Mouse (Mus musculus) CH12.LX (cell line): ENCODE results near the gene Dntt.

Experiments used
- GABPA ChIP-seq: IDR thresholded peaks from 2 replicates; pipeline ENCODE4 v1.6.1; 2012; ENCODE audit warnings: low read depth, low read length, improper control_type of control experiment, inconsistent platforms; ENCODE audit not compliant: insufficient replicate concordance
- POLR2A ChIP-seq: IDR thresholded peaks from 2 replicates; pipeline ENCODE4 v1.6.1; 2011; ENCODE audit warnings: low read depth, mild to moderate bottlenecking, improper control_type of control experiment, low read length
- RCOR1 ChIP-seq: conservative IDR thresholded peaks from 2 replicates; pipeline ENCODE4 v1.6.1; 2012; ENCODE audit warnings: low read depth, mild to moderate bottlenecking, inconsistent platforms, low read length, improper control_type of control experiment
- USF1 ChIP-seq: IDR thresholded peaks from 2 replicates; pipeline ENCODE4 v1.6.1; 2014; ENCODE audit warnings: low read depth, mild to moderate bottlenecking, inconsistent platforms, low read length, improper control_type of control experiment

GRCm38 (mm10) chr19:41039110-41039509 lies 10.0 kb downstream of the Dntt start:
- TF ChIP-seq USF1 (no peak), POLR2A (no peak), GABPA (no peak), RCOR1 (no peak)
